Mouse (Mus musculus): ENCODE data around the gene P3h4.

The P3h4 gene

GRCm38 (mm10) chr11:100392958-100393357, 21.7 kb downstream of the P3h4 start:
- DNase-seq (ENCODE audit: low spot score): no peak

GRCm38 (mm10) chr11:100391884-100392345, 22.7 kb downstream of the P3h4 start:
- no peak for DNase-seq (ENCODE audit: low spot score)

- DNase-seq (ENCODE audit: low spot score): peak; percentile 72
Observed at GRCm38 (mm10) chr11:100391081-100391883, 23.4 kb downstream of the P3h4 start.

- DNase-seq (ENCODE audit: low spot score): no peak
Observed at GRCm38 (mm10) chr11:100389931-100390445, 24.6 kb downstream of the P3h4 start.

GRCm38 (mm10) chr11:100388588-100388987, 26.0 kb downstream of the P3h4 start:
- peak; percentile 70 for DNase-seq (ENCODE audit: low spot score)

- DNase-seq (ENCODE audit: low spot score): no peak
Observed at GRCm38 (mm10) chr11:100387589-100388375, 26.9 kb downstream of the P3h4 start.

GRCm38 (mm10) chr11:100387111-100387510, 27.5 kb downstream of the P3h4 start:
- DNase-seq (ENCODE audit: low spot score): no peak

GRCm38 (mm10) chr11:100386586-100386985, 28.1 kb downstream of the P3h4 start:
- no peak for DNase-seq (ENCODE audit: low spot score)

- DNase-seq (ENCODE audit: low spot score): no peak
Observed at GRCm38 (mm10) chr11:100385016-100385415, 29.6 kb downstream of the P3h4 start.

- no peak for DNase-seq (ENCODE audit: low spot score)
Observed at GRCm38 (mm10) chr11:100382682-100383081, 32.0 kb downstream of the P3h4 start.

GRCm38 (mm10) chr11:100379311-100379710, 35.3 kb downstream of the P3h4 start:
- DNase-seq (ENCODE audit: low spot score): no peak

GRCm38 (mm10) chr11:100378446-100378845, 36.2 kb downstream of the P3h4 start:
- DNase-seq (ENCODE audit: low spot score): no peak

GRCm38 (mm10) chr11:100377989-100378388, 36.6 kb downstream of the P3h4 start:
- no peak for DNase-seq (ENCODE audit: low spot score)

GRCm38 (mm10) chr11:100376746-100377389, 37.8 kb downstream of the P3h4 start:
- no peak for DNase-seq (ENCODE audit: low spot score)

- no peak for DNase-seq (ENCODE audit: low spot score)
Observed at GRCm38 (mm10) chr11:100376005-100376404, 38.6 kb downstream of the P3h4 start.

- no peak for DNase-seq (ENCODE audit: low spot score)
Observed at GRCm38 (mm10) chr11:100375127-100375526, 39.5 kb downstream of the P3h4 start.

GRCm38 (mm10) chr11:100371981-100372558, 42.6 kb downstream of the P3h4 start:
- DNase-seq (ENCODE audit: low spot score): no peak

- no peak for DNase-seq (ENCODE audit: low spot score)
Observed at GRCm38 (mm10) chr11:100369822-100370221, 44.8 kb downstream of the P3h4 start.

GRCm38 (mm10) chr11:100369145-100369544, 45.5 kb downstream of the P3h4 start:
- DNase-seq (ENCODE audit: low spot score): no peak

GRCm38 (mm10) chr11:100362979-100363562, 51.6 kb downstream of the P3h4 start:
- DNase-seq (ENCODE audit: low spot score): peak; percentile 83

GRCm38 (mm10) chr11:100362209-100362978, 52.2 kb downstream of the P3h4 start:
- DNase-seq (ENCODE audit: low spot score): peak; percentile 90
